Mouse (Mus musculus) myocyte (in vitro differentiated cells): ENCODE results near the gene Rad54l. TPM values are rescaled to one million over a fixed set of nuclear protein-coding genes. Genes with fewer than 3 reads are reported as not detected.

ENCODE experiments used
- H3K27me3 ChIP-seq: one replicate; pipeline ENCODE4 v1.6.1; 2011; ENCODE audit not compliant: control insufficient read depth, insufficient read depth, insufficient read length
- H3K36me3 ChIP-seq: one replicate; pipeline ENCODE4 v1.6.1; 2011; ENCODE audit not compliant: control insufficient read depth, insufficient read depth
- H3K4me2 ChIP-seq: one replicate; pipeline ENCODE4 v1.6.1; 2011; ENCODE audit warnings: low read depth, control low read depth
- H3K4me3 ChIP-seq: one replicate; pipeline ENCODE4 v1.5.1; 2011; ENCODE audit warnings: mild to moderate bottlenecking, control low read depth, moderate library complexity
- H3K79me2 ChIP-seq: one replicate; pipeline ENCODE4 v1.6.1; 2011; ENCODE audit not compliant: control insufficient read depth, insufficient read depth
- H3ac ChIP-seq: one replicate; pipeline ENCODE4 v1.6.1; 2011; ENCODE audit not compliant: control insufficient read depth, insufficient read length
- CEBPB ChIP-seq: IDR thresholded peaks from 2 replicates; pipeline ENCODE4 v1.6.1; 2011; ENCODE audit warnings: mild to moderate bottlenecking, moderate library complexity; ENCODE audit not compliant: poor library complexity, insufficient read depth, severe bottlenecking
- E2F4 ChIP-seq: IDR thresholded peaks from one replicate; pipeline ENCODE4 v1.6.1; 2011; ENCODE audit warnings: mild to moderate bottlenecking, control low read depth, moderate library complexity; ENCODE audit not compliant: insufficient read depth
- MAX ChIP-seq: IDR thresholded peaks from one replicate; pipeline ENCODE4 v1.6.1; 2011; ENCODE audit warnings: low read depth, mild to moderate bottlenecking, control low read depth
- MYOD1 ChIP-seq, 3 experiments: IDR thresholded peaks; one replicate each; pipeline ENCODE4 v1.6.1; 2011; ENCODE audit warnings: control low read depth in 2 of 3, low read depth in 2 of 3, mild to moderate bottlenecking in 2 of 3, moderate library complexity in 1 of 3; ENCODE audit not compliant: insufficient read length in 2 of 3, control insufficient read depth in 1 of 3
- MYOG ChIP-seq, 3 experiments: IDR thresholded peaks; one replicate each; pipeline ENCODE4 v1.6.1; 2011; ENCODE audit warnings: control low read depth in 2 of 3, low read depth in 2 of 3, mild to moderate bottlenecking in 2 of 3; ENCODE audit not compliant: insufficient read length in 2 of 3, control insufficient read depth in 1 of 3, insufficient read depth in 1 of 3
- POLR2A ChIP-seq: IDR thresholded peaks from one replicate; pipeline ENCODE4 v1.6.1; 2011; ENCODE audit warnings: low read depth, mild to moderate bottlenecking, control low read depth, moderate library complexity; ENCODE audit not compliant: insufficient read length
- POLR2AphosphoS2 ChIP-seq: IDR thresholded peaks from one replicate; pipeline ENCODE4 v1.6.1; 2011; ENCODE audit warnings: low read depth, control low read depth; ENCODE audit not compliant: insufficient read length
- REST ChIP-seq: IDR thresholded peaks from one replicate; pipeline ENCODE4 v1.6.1; 2011; ENCODE audit warnings: mild to moderate bottlenecking, control low read depth, moderate library complexity; ENCODE audit not compliant: insufficient read depth, insufficient read length
- SRF ChIP-seq: IDR thresholded peaks from one replicate; pipeline ENCODE4 v1.6.1; 2011; ENCODE audit warnings: low read depth; ENCODE audit not compliant: control insufficient read depth, insufficient read length
- TCF12 ChIP-seq: IDR thresholded peaks from one replicate; pipeline ENCODE4 v1.6.1; 2011; ENCODE audit warnings: mild to moderate bottlenecking, control low read depth; ENCODE audit not compliant: poor library complexity, insufficient read depth, severe bottlenecking
- TCF3 ChIP-seq: IDR thresholded peaks from one replicate; pipeline ENCODE4 v1.6.1; 2011; ENCODE audit warnings: low read depth, control low read depth; ENCODE audit not compliant: insufficient read length
- USF1 ChIP-seq: IDR thresholded peaks from one replicate; pipeline ENCODE4 v1.6.1; 2011; ENCODE audit warnings: low read depth, mild to moderate bottlenecking, control low read depth, moderate library complexity
- polyA plus RNA-seq: library from polyadenylated mRNA; unstranded; fragments of >200 nt; fragmentation: generic; extraction: Trizol; gene quantifications from one replicate; pipeline ENCODE4 v1.2.1, GENCODE M21; 2012; ENCODE audit warnings: missing spikeins

Rad54l gene
- polyA plus RNA-seq, 1 experiment: 2.2 TPM

DNA sequence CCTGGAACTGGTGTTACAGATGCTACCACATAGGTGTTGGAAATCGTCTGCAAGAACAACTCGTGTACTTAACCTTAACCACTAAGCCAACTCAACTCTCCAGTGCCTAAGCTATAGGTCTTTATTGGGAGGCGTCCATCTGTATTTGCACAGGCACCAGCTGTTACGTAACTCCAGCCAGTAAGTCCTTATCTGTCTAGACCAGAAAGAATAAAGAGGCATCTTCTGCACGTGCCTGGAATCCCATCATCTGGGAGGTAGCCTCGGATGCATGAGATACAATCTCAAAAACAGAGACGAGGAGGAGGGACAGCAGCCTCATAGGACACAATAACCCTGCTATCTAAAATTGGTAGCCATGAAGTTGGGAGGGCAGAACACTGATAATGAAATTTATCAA lies 22.5 kb downstream of the Rad54l start:
- H3K4me2 ChIP-seq: no peak overlapping the region
- peaks cover 23% of the 10 kb centered on the region for H3K36me3 ChIP-seq
- no peaks in the 10 kb centered on the region for H3K27me3 ChIP-seq
- H3K4me3 ChIP-seq: no peak overlapping the region
- H3ac ChIP-seq: no peak overlapping the region
- no peaks in the 10 kb centered on the region for H3K79me2 ChIP-seq
- TF ChIP-seq CEBPB: no peak
- no peak for TF ChIP-seq MYOD1 (IDR thresholded peaks at IDR 0.05; ENCODE audit: control insufficient read depth in 1 of 3, insufficient read length in 2 of 3, low read depth in 2 of 3)
- no peak for TF ChIP-seq MYOG (IDR thresholded peaks at IDR 0.05; ENCODE audit: control insufficient read depth in 1 of 3, insufficient read depth in 1 of 3, insufficient read length in 2 of 3, low read depth in 2 of 3)
- no peak for TF ChIP-seq MAX
- no peak for TF ChIP-seq SRF
- TF ChIP-seq USF1: no peak
- no peak for TF ChIP-seq TCF12
- TF ChIP-seq TCF3: no peak
- TF ChIP-seq POLR2AphosphoS2: no peak
- no peak for TF ChIP-seq POLR2A
- no peak for TF ChIP-seq E2F4
- no peak for TF ChIP-seq REST

DNA sequence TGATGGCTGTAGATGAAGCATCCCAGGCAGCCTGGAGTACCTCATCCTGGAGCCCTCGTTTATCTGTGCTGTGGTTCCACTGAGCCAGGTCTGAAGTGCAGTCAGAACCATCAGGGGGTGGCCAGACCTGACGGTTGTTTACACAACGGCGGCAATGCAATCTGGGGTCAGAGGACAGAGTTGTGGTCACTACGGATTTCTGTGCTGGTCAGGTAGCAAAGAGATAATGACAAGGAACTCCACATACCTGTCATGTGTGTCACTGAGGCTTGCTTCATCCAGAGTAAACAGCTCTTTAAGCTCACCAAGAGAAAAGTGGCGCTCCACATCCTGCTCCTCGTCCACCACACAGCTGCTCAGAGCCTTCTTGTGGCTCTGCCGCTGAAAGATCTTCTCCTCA lies 26.3 kb downstream of the Rad54l start:
- H3K27me3 ChIP-seq: no peaks in the 10 kb centered on the region
- H3K4me3 ChIP-seq: no peak overlapping the region
- H3ac ChIP-seq: no peak overlapping the region
- no peak for TF ChIP-seq POLR2AphosphoS2
- TF ChIP-seq CEBPB: no peak
- no peak for TF ChIP-seq POLR2A
- TF ChIP-seq TCF3: no peak
- TF ChIP-seq REST: no peak
- TF ChIP-seq MYOG (IDR thresholded peaks at IDR 0.05; ENCODE audit: control insufficient read depth in 1 of 3, insufficient read depth in 1 of 3, insufficient read length in 2 of 3, low read depth in 2 of 3): no peak
- no peak for TF ChIP-seq TCF12
- TF ChIP-seq USF1: no peak
- no peaks in the 10 kb centered on the region for H3K79me2 ChIP-seq
- H3K4me2 ChIP-seq: no peak overlapping the region
- H3K36me3 ChIP-seq: peaks cover 56% of the 10 kb centered on the region

DNA sequence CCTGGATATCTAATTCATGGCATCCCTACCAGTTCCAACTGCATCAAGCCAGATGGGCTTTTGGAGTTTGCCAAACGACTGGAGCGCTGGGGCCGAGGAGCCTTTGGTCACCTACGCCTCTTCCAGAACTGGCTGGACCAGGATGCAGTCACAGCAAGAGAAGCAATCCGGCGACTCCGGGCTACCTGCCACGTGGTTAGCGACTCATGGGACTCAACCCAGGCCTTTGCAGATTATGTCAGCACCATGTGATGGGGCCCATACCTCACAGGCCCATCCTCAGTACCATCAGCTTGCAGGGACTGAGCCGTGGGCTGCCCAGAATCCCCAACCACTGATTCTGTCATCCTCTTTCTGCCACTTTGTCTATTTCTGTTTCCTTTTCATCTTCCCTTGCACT lies 27.2 kb downstream of the Rad54l start:
- Histone ChIP-seq H3K4me2 (no peak overlapping the region), H3ac (no peak overlapping the region), H3K79me2 (no peaks in the 10 kb centered on the region), H3K27me3 (no peaks in the 10 kb centered on the region), H3K4me3 (no peak overlapping the region), H3K36me3 (peaks cover 65% of the 10 kb centered on the region)
- TF ChIP-seq CEBPB (no peak), MAX (no peak), MYOD1 (IDR thresholded peaks at IDR 0.05; ENCODE audit: control insufficient read depth in 1 of 3, insufficient read length in 2 of 3, low read depth in 2 of 3) (no peak), USF1 (no peak), TCF12 (no peak), MYOG (IDR thresholded peaks at IDR 0.05; ENCODE audit: control insufficient read depth in 1 of 3, insufficient read depth in 1 of 3, insufficient read length in 2 of 3, low read depth in 2 of 3) (no peak), REST (no peak), POLR2A (no peak), SRF (no peak), E2F4 (no peak), TCF3 (no peak), POLR2AphosphoS2 (no peak)

DNA sequence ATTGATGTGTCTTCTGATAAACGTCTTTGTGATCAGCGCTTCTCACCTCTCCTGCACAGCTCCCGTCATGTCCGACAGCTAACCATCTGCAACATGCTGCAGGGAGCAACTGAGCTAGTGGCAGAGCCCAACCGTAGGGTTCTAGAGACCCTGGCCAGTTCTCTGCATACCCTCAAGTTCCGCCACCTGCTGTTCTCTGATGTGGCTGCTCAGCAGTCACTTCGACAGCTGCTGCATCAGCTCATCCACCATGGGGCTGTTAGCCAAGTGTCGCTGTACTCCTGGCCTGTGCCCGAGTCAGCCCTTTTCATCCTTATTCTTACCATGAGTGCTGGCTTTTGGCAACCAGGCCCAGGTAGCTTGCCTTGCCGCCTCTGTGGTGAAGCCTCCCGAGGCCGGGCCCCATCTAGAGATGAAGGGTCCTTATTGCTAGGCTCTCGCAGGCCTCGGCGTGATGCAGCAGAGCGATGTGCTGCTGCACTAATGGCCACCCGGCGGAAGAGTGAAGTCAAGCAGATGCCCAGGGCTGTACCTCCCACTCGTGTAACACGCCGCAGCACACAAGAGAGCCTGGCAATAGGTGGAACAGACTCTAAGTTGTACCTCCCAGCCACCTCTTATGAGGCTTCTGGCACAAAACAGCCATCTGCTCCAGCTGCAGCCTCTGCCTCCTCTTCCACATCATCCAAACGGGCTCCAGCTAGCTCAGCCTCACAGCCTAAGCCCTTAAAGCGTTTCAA lies 34.8 kb downstream of the Rad54l start:
- Histone ChIP-seq H3ac (no peak overlapping the region), H3K4me3 (no peak overlapping the region), H3K79me2 (no peaks in the 10 kb centered on the region), H3K4me2 (no peak overlapping the region), H3K36me3 (peaks cover 78% of the 10 kb centered on the region), H3K27me3 (no peaks in the 10 kb centered on the region)
- TF ChIP-seq POLR2AphosphoS2: no peak
- TF ChIP-seq SRF: no peak
- no peak for TF ChIP-seq E2F4
- TF ChIP-seq TCF12: no peak
- TF ChIP-seq TCF3: no peak
- TF ChIP-seq MYOD1 (IDR thresholded peaks at IDR 0.05; ENCODE audit: control insufficient read depth in 1 of 3, insufficient read length in 2 of 3, low read depth in 2 of 3): peak in 2 of 3 experiments; percentile 9 to 18
- no peak for TF ChIP-seq MAX
- no peak for TF ChIP-seq REST

DNA sequence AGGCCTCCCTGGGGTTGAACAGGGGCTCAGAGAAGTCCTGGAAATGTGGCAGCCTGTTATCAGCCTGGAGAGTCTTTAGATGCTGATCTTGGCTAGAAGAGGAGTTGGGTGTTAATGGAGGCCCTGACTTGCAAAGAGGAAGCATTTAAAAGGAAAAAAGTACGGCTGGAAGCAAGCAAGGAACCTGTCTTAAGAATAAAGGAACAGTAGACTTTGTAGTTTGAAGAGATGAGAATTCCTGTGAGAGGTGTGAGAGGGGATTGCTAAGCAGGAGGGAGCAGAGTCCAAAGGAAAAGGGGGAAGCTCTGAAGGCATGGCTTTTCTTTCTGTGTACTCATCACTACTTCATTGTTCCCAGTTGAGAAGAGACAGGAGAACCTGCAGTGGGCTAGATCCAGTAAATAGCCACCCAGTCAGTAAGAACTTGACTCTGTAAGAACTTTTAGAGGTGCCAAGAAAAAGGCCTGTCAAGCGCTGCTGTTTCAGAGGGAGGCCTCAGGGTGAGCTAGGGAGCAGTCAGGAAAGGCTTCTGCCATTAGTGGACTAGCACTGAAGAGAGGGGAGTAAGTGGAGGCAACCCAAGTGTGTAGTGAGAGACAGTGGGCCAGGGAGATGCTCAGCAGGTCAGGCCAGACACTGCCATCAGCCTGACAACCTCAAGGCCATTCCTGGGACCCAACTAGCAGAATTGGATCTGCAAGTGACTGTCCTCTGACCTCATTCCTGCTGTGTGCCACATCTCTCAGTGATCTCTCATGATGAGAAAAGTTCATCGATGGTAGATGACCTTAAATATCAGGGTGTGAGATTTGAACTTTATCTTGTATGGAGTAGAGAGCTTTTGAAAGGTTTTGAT lies 46.0 kb downstream of the Rad54l start:
- peak overlapping the region; percentile 71 for H3K4me3 ChIP-seq
- H3K27me3 ChIP-seq: no peaks in the 10 kb centered on the region
- H3K79me2 ChIP-seq: peaks cover 63% of the 10 kb centered on the region
- H3K4me2 ChIP-seq: peak overlapping the region; percentile 89
- peaks cover 18% of the 10 kb centered on the region for H3K36me3 ChIP-seq
- H3ac ChIP-seq: peak overlapping the region; percentile 80
- no peak for TF ChIP-seq CEBPB
- TF ChIP-seq TCF3: no peak
- TF ChIP-seq USF1: no peak
- TF ChIP-seq E2F4: no peak
- TF ChIP-seq TCF12: no peak
- TF ChIP-seq REST: no peak
- TF ChIP-seq POLR2AphosphoS2: no peak
- no peak for TF ChIP-seq MYOD1 (IDR thresholded peaks at IDR 0.05; ENCODE audit: control insufficient read depth in 1 of 3, insufficient read length in 2 of 3, low read depth in 2 of 3)
- no peak for TF ChIP-seq MAX
- no peak for TF ChIP-seq POLR2A
- TF ChIP-seq SRF: no peak
- TF ChIP-seq MYOG (IDR thresholded peaks at IDR 0.05; ENCODE audit: control insufficient read depth in 1 of 3, insufficient read depth in 1 of 3, insufficient read length in 2 of 3, low read depth in 2 of 3): no peak
